Mouse (Mus musculus) kidney, adult 2 months (tissue): ENCODE results near the gene Tnfsf13. TPM values are rescaled to one million over a fixed set of nuclear protein-coding genes. Genes with fewer than 3 reads are reported as not detected.
A peak's percentile ranks its signal among the peaks of the same experiment; 100 is the strongest.

Experiments
- DNase-seq: peaks from one replicate; pipeline ENCODE4 v3.0.0; 2021
- H3K27ac ChIP-seq: fragments of 200-500 bp; 2 replicates; pipeline ENCODE4 v1.5.1; 2012; ENCODE audit warnings: low read depth, low read length, control low read depth, inconsistent platforms; ENCODE audit not compliant: insufficient read depth
- H3K27me3 ChIP-seq: fragments of 200-500 bp; replicated peaks from 2 replicates; pipeline ENCODE4 v1.6.1; 2012; ENCODE audit warnings: mild to moderate bottlenecking, moderate library complexity, low read length, inconsistent platforms; ENCODE audit not compliant: control insufficient read depth, insufficient read depth
- H3K36me3 ChIP-seq: fragments of 200-500 bp; 2 replicates; pipeline ENCODE4 v1.6.1; 2012; ENCODE audit warnings: mild to moderate bottlenecking, moderate library complexity, low read length, inconsistent platforms; ENCODE audit not compliant: control insufficient read depth, insufficient read depth
- H3K4me1 ChIP-seq: fragments of 200-500 bp; 2 replicates; pipeline ENCODE4 v1.6.1; 2011; ENCODE audit warnings: low read length; ENCODE audit not compliant: control insufficient read depth, insufficient read depth
- H3K4me3 ChIP-seq: fragments of 200-500 bp; 2 replicates; pipeline ENCODE4 v1.5.1; 2011; ENCODE audit warnings: mild to moderate bottlenecking, low read depth, low read length, control low read depth; ENCODE audit not compliant: insufficient read depth
- CTCF ChIP-seq: fragments of 200-500 bp; conservative IDR thresholded peaks from 2 replicates; pipeline ENCODE4 v1.5.1; 2011; ENCODE audit warnings: low read depth, mild to moderate bottlenecking, control low read depth, low read length, moderate library complexity, mixed read lengths; ENCODE audit not compliant: insufficient read depth, insufficient read length
- POLR2A ChIP-seq: fragments of 200-500 bp; IDR thresholded peaks from one replicate; pipeline ENCODE4 v1.6.1; 2011; ENCODE audit warnings: low read depth, low read length, control low read depth
- WGBS: fragments of 180-500 bp; shearing (Covaris S2); methylation state at CpG from one replicate; pipeline ENCODE4 v1.1.7; 2018; 5-methylcytosine and 5-hydroxymethylcytosine counted together
- polyA plus RNA-seq: library from polyadenylated mRNA; depleted of rRNA; stranded (reverse); fragments of >200 nt; gene quantifications from 2 replicates; pipeline ENCODE4 v1.2.3, GENCODE M21; 2012; rRNA removed

Tnfsf13 gene
- polyA plus RNA-seq, 1 experiment, result 4.1 TPM

GRCm38 (mm10) chr11:69653399-69653798, 32.2 kb downstream of the Tnfsf13 start:
- no peaks in the 10 kb centered on the region for H3K4me1 ChIP-seq
- no peak for DNase-seq
- no peak overlapping the region for H3K27ac ChIP-seq
- 74% methylated on average over 5 of the region's 5 CpGs for WGBS
- H3K36me3 ChIP-seq, result peaks cover 14% of the 10 kb centered on the region
- TF ChIP-seq CTCF (no peak), POLR2A (no peak)
- H3K4me3 ChIP-seq, result no peak overlapping the region
- H3K27me3 ChIP-seq, result no peaks in the 10 kb centered on the region

GRCm38 (mm10) chr11:69645860-69646259, 39.7 kb downstream of the Tnfsf13 start:
- Histone ChIP-seq H3K27me3 (no peaks in the 10 kb centered on the region), H3K36me3 (peaks cover 19% of the 10 kb centered on the region), H3K4me3 (no peak overlapping the region), H3K4me1 (no peaks in the 10 kb centered on the region; the same call in 1 of the 2 replicates), H3K27ac (no peak overlapping the region)
- 75% methylated on average over 5 of the region's 5 CpGs for WGBS
- DNase-seq, result peak; percentile 25
- TF ChIP-seq CTCF, result no peak
- no peak for TF ChIP-seq POLR2A

GRCm38 (mm10) chr11:69635471-69635870, 50.1 kb downstream of the Tnfsf13 start:
- Histone ChIP-seq H3K4me1 (peaks cover 3% of the 10 kb centered on the region; the same call in 1 of the 2 replicates), H3K36me3 (peaks cover 1% of the 10 kb centered on the region; the same call in 1 of the 2 replicates), H3K27me3 (no peaks in the 10 kb centered on the region), H3K4me3 (no peak overlapping the region), H3K27ac (no peak overlapping the region)
- no peak for DNase-seq
- TF ChIP-seq POLR2A (no peak), CTCF (no peak)
- 68% methylated on average over 3 of the region's 3 CpGs for whole genome bisulfite sequencing

- H3K4me1 ChIP-seq, result peaks cover 3% of the 10 kb centered on the region; the same call in 1 of the 2 replicates
- TF ChIP-seq POLR2A (no peak), CTCF (no peak)
- H3K36me3 ChIP-seq, result no peaks in the 10 kb centered on the region; the same call in 1 of the 2 replicates
- WGBS, result under 1% methylated on average over 50 of the region's 50 CpGs
- no peak for DNase-seq
- H3K27ac ChIP-seq, result peak overlapping the region; percentile 59
- peak overlapping the region; percentile 96 for H3K4me3 ChIP-seq
- no peaks in the 10 kb centered on the region for H3K27me3 ChIP-seq
Measured at GRCm38 (mm10) chr11:69633128-69633866, 52.3 kb downstream of the Tnfsf13 start.

Other genes with a start within 250 kb of the Tnfsf13 start
- 0.50 and 0.73 TPM in 2 replicates for gene Dnah2, start 136.7 kb downstream of the Tnfsf13 start, polyA plus RNA-seq
- 0.81 and 0.84 TPM in 2 replicates for gene Efnb3, start 125.6 kb downstream of the Tnfsf13 start, polyA plus RNA-seq
- gene Wrap53, start 105.5 kb downstream of the Tnfsf13 start, polyA plus RNA-seq, result 19.8 and 20.7 TPM in 2 replicates
- 48.5 and 55.0 TPM in 2 replicates for gene Trp53, start 105.4 kb downstream of the Tnfsf13 start, polyA plus RNA-seq
- 20.0 and 22.5 TPM in 2 replicates for gene Atp1b2, start 79.8 kb downstream of the Tnfsf13 start, polyA plus RNA-seq
- 0.42 and 0.48 TPM in 2 replicates for gene Shbg, start 67.9 kb downstream of the Tnfsf13 start, polyA plus RNA-seq
- gene Sat2, start 63.8 kb downstream of the Tnfsf13 start, polyA plus RNA-seq, result 16.7 and 18.8 TPM in 2 replicates
- gene Fxr2, start 52.8 kb downstream of the Tnfsf13 start, polyA plus RNA-seq, result 49.9 and 50.8 TPM in 2 replicates
- gene Sox15, start 30.5 kb downstream of the Tnfsf13 start, polyA plus RNA-seq, result 0.58 and 0.70 TPM in 2 replicates
- gene Mpdu1, start 23.1 kb downstream of the Tnfsf13 start, polyA plus RNA-seq, result 143 and 147 TPM in 2 replicates
- gene Cd68, start 19.6 kb downstream of the Tnfsf13 start, polyA plus RNA-seq, result 8.5 and 10.7 TPM in 2 replicates
- 200 and 244 TPM in 2 replicates for gene Eif4a1, start 13.4 kb downstream of the Tnfsf13 start, polyA plus RNA-seq
- gene Senp3, start 3.7 kb downstream of the Tnfsf13 start, polyA plus RNA-seq, result 41.8 and 43.5 TPM in 2 replicates
- 55.5 and 65.1 TPM in 2 replicates for gene Tnfsf12, start 10.1 kb upstream of the Tnfsf13 start, polyA plus RNA-seq
- gene Tnfsfm13, start 10.3 kb upstream of the Tnfsf13 start, polyA plus RNA-seq, result 11.0 and 11.6 TPM in 2 replicates
- gene Polr2a, start 72.9 kb upstream of the Tnfsf13 start, polyA plus RNA-seq, result 25.3 and 37.8 TPM in 2 replicates
- 0.05 and 0.10 TPM in 2 replicates for gene Slc35g3, start 76.2 kb upstream of the Tnfsf13 start, polyA plus RNA-seq
- gene Zbtb4, start 80.1 kb upstream of the Tnfsf13 start, polyA plus RNA-seq, result 22.3 and 24.4 TPM in 2 replicates
- gene Chrnb1, start 110.2 kb upstream of the Tnfsf13 start, polyA plus RNA-seq, result 11.9 and 14.3 TPM in 2 replicates
- 2.6 and 3.3 TPM in 2 replicates for gene Fgf11, start 116.1 kb upstream of the Tnfsf13 start, polyA plus RNA-seq
- 19.2 and 22.4 TPM in 2 replicates for gene Tmem102, start 119.8 kb upstream of the Tnfsf13 start, polyA plus RNA-seq
- 0.02 and 0.04 TPM in 2 replicates for gene Gm39566, start 129.5 kb upstream of the Tnfsf13 start, polyA plus RNA-seq
- gene Spem2, start 132.7 kb upstream of the Tnfsf13 start, polyA plus RNA-seq, result 0.20 and 0.26 TPM in 2 replicates
- 0.28 and 0.38 TPM in 2 replicates for gene Spem1, start 136.4 kb upstream of the Tnfsf13 start, polyA plus RNA-seq
- 6.4 and 7.8 TPM in 2 replicates for gene Nlgn2, start 152.0 kb upstream of the Tnfsf13 start, polyA plus RNA-seq
- 513 and 551 TPM in 2 replicates for gene Tmem256, start 152.7 kb upstream of the Tnfsf13 start, polyA plus RNA-seq
- gene Plscr3, start 160.6 kb upstream of the Tnfsf13 start, polyA plus RNA-seq, result 57.1 and 63.9 TPM in 2 replicates
- gene Tnk1, start 172.9 kb upstream of the Tnfsf13 start, polyA plus RNA-seq, result 7.9 and 9.3 TPM in 2 replicates
- not detected in 2 replicates for gene Tmem95, start 192.2 kb upstream of the Tnfsf13 start, polyA plus RNA-seq
- gene Kctd11, start 195.6 kb upstream of the Tnfsf13 start, polyA plus RNA-seq, result 4.8 TPM in 2 replicates
- 1.7 and 6.1 TPM in 2 replicates for gene Acap1, start 209.8 kb upstream of the Tnfsf13 start, polyA plus RNA-seq
- 0.94 and 0.99 TPM in 2 replicates for gene 2810408A11Rik, start 215.2 kb upstream of the Tnfsf13 start, polyA plus RNA-seq
- gene Neurl4, start 215.3 kb upstream of the Tnfsf13 start, polyA plus RNA-seq, result 72.0 and 80.1 TPM in 2 replicates
- 72.9 and 75.5 TPM in 2 replicates for gene Gps2, start 228.1 kb upstream of the Tnfsf13 start, polyA plus RNA-seq
- 465 and 575 TPM in 2 replicates for gene Eif5a, start 236.2 kb upstream of the Tnfsf13 start, polyA plus RNA-seq